Mouse (Mus musculus): ENCODE results near the gene Cpt1c.

The Cpt1c gene

GRCm38 (mm10) chr7:44962831-44963230, 11.8 kb downstream of the Cpt1c start:
- no peak for DNase-seq (ENCODE audit: low spot score in 2 of 2)

- no peak for DNase-seq (ENCODE audit: low spot score in 2 of 2)
These were observed 12.3 kb downstream of the Cpt1c start for GRCm38 (mm10) chr7:44962337-44962736.

GRCm38 (mm10) chr7:44960512-44960910, 14.1 kb downstream of the Cpt1c start:
- DNase-seq (ENCODE audit: low spot score in 2 of 2) = no peak

- no peak for DNase-seq (ENCODE audit: low spot score in 2 of 2)
These were observed 14.7 kb downstream of the Cpt1c start for GRCm38 (mm10) chr7:44959874-44960511.

- DNase-seq (ENCODE audit: low spot score in 2 of 2) = no peak
These were observed 15.4 kb downstream of the Cpt1c start for GRCm38 (mm10) chr7:44959281-44959680.

GRCm38 (mm10) chr7:44958208-44958607, 16.4 kb downstream of the Cpt1c start:
- no peak for DNase-seq (ENCODE audit: low spot score in 2 of 2)

- no peak for DNase-seq (ENCODE audit: low spot score in 2 of 2)
These were observed 17.3 kb downstream of the Cpt1c start for GRCm38 (mm10) chr7:44957183-44957835.

- no peak for DNase-seq (ENCODE audit: low spot score in 2 of 2)
These were observed 18.4 kb downstream of the Cpt1c start for GRCm38 (mm10) chr7:44956266-44956665.

- DNase-seq (ENCODE audit: low spot score in 2 of 2) = no peak
These were observed 19.0 kb downstream of the Cpt1c start for GRCm38 (mm10) chr7:44955628-44956027.

- DNase-seq (ENCODE audit: low spot score in 2 of 2) = no peak
These were observed 20.4 kb downstream of the Cpt1c start for GRCm38 (mm10) chr7:44954091-44954885.

GRCm38 (mm10) chr7:44953561-44953960, 21.1 kb downstream of the Cpt1c start:
- DNase-seq (ENCODE audit: low spot score in 2 of 2) = no peak

GRCm38 (mm10) chr7:44952611-44953306, 21.9 kb downstream of the Cpt1c start:
- DNase-seq (ENCODE audit: low spot score in 2 of 2) = peak; percentile 57 to 73

- no peak for DNase-seq (ENCODE audit: low spot score in 2 of 2)
These were observed 22.7 kb downstream of the Cpt1c start for GRCm38 (mm10) chr7:44951960-44952359.

- no peak for DNase-seq (ENCODE audit: low spot score in 2 of 2)
These were observed 24.7 kb downstream of the Cpt1c start for GRCm38 (mm10) chr7:44949922-44950321.

GRCm38 (mm10) chr7:44942904-44943303, 31.7 kb downstream of the Cpt1c start, which contains the start of gene Tsks:
Tsks (plus strand) TSS chr7:44943204.
- DNase-seq (ENCODE audit: low spot score in 2 of 2) = no peak

GRCm38 (mm10) chr7:44938680-44939079, 36.0 kb downstream of the Cpt1c start:
- no peak for DNase-seq (ENCODE audit: low spot score in 2 of 2)

- DNase-seq (ENCODE audit: low spot score in 2 of 2) = peak; percentile 97 to 99
These were observed 45.2 kb downstream of the Cpt1c start, which contains the start of gene Ap2a1 for GRCm38 (mm10) chr7:44929204-44930151. Ap2a1 (minus strand) TSS chr7:44929496.

GRCm38 (mm10) chr7:44928570-44928969, 46.1 kb downstream of the Cpt1c start:
- no peak for DNase-seq (ENCODE audit: low spot score in 2 of 2)

- no peak for DNase-seq (ENCODE audit: low spot score in 2 of 2)
These were observed 49.2 kb downstream of the Cpt1c start for GRCm38 (mm10) chr7:44925468-44925867.

GRCm38 (mm10) chr7:44922530-44922929, 52.1 kb downstream of the Cpt1c start:
- no peak for DNase-seq (ENCODE audit: low spot score in 2 of 2)

- DNase-seq (ENCODE audit: low spot score in 2 of 2) = no peak
These were observed 55.5 kb downstream of the Cpt1c start for GRCm38 (mm10) chr7:44919127-44919526.

Measured in frontal cortex, postnatal 25 days (tissue).